Mouse (Mus musculus): ENCODE data around the gene Crisp3. TPM values are rescaled to one million over a fixed set of nuclear protein-coding genes. Genes with fewer than 3 reads are reported as not detected.

Crisp3 gene
- not detected for polyA plus RNA-seq (2015; fragmentation: Illumina TruSeq; extraction: RNeasy Lipid Tissue Mini Kit (QIAGEN cat#74804); ENCODE audit: low read depth, low replicate concordance)

GRCm38 (mm10) chr17:40242135-40242534, at the start of gene Crisp3:
Gene Crisp3 (minus strand): TSS chr17:40242288.

GRCm38 (mm10) chr17:40208540-40208939, 33.5 kb downstream of the Crisp3 start, which contains the start of gene Pgk2:
Gene Pgk2 (minus strand): TSS chr17:40208640.

Other genes starting within 250 kb of the Crisp3 start
- gene AC192777.2, start 146.8 kb downstream of the Crisp3 start, polyA plus RNA-seq (2015; fragmentation: Illumina TruSeq; extraction: RNeasy Lipid Tissue Mini Kit (QIAGEN cat#74804); ENCODE audit: low read depth, low replicate concordance), result not detected
- gene Pgk2, start 33.6 kb downstream of the Crisp3 start, polyA plus RNA-seq (2015; fragmentation: Illumina TruSeq; extraction: RNeasy Lipid Tissue Mini Kit (QIAGEN cat#74804); ENCODE audit: low read depth, low replicate concordance), result not detected
- gene Crisp1, start 76.9 kb upstream of the Crisp3 start, polyA plus RNA-seq (2015; fragmentation: Illumina TruSeq; extraction: RNeasy Lipid Tissue Mini Kit (QIAGEN cat#74804); ENCODE audit: low read depth, low replicate concordance), result not detected

Measured in brain, adult 10 weeks (tissue).